Mouse (Mus musculus): ENCODE data around the gene Pxn.

GRCm38 (mm10) chr5:115513721-115514120 is 7.2 kb downstream of the Pxn start:
- TF ChIP-seq GATA1 (IDR thresholded peaks at IDR 0.05; ENCODE audit: low read length) (no peak), TAL1 (IDR thresholded peaks at IDR 0.05; ENCODE audit: low read length) (no peak)
